Mouse (Mus musculus): ENCODE measurements around the gene Fgf14. TPM values are rescaled to one million over a fixed set of nuclear protein-coding genes. Genes with fewer than 3 reads are reported as not detected.
"Not testable (repeated sequence)": the region's sequence is repeated elsewhere in the genome, so short reads cannot be mapped to it uniquely, and the experiment has no call there.

Gene Fgf14
- total RNA-seq, 2 experiments from 2014 or later, result not detected

- no peak for DNase-seq
These were observed 202.8 kb downstream of the Fgf14 start for GRCm38 (mm10) chr14:124474066-124474667.

DNA sequence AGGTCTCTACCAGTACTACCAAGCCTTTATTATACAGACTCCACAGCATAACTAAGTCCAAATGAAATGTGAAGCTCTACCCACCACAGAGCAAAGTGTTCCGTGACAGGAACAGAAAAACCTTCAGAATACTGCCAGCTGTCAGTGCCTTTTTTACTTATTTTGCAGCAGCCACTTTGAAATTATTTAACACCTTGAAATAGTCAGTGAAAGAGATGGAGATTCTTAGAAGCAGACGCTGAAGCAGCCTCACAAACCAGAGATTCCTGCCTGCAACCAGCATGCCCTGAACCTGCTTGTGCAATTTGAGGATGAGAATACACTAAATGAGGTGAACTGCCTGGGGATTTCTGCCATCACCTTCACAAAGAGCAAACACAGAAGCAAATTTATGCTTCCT is 206.0 kb downstream of the Fgf14 start:
- no peak for DNase-seq

- no peak for DNase-seq
These were observed 221.8 kb downstream of the Fgf14 start for GRCm38 (mm10) chr14:124455120-124455519.

- no peak for DNase-seq
These were observed 230.7 kb downstream of the Fgf14 start for GRCm38 (mm10) chr14:124446096-124446840.

- no peak for DNase-seq
These were observed 232.1 kb downstream of the Fgf14 start for GRCm38 (mm10) chr14:124444831-124445230.

GRCm38 (mm10) chr14:124439298-124439697 is 237.6 kb downstream of the Fgf14 start:
- DNase-seq, result not testable (repeated sequence)

DNA sequence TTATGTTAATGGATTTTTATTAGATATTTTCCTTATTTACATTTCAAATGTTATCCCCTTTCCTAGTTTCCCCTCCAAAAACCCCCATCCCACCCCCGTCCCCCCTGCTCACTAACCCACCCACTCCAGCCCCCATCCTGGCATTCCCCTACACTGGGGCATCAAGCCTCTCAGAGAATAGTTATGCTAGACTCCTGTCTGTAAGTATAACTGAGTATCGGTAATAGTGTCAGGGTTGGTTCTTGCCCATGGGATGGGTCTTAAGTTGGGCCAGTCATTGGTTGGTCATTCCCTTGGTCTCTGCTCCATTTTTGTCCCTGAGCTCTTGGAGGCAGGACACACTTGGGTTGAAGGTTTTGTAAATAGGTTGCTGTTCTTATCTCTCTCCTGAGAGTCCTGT is 265.0 kb downstream of the Fgf14 start:
- no peak for DNase-seq

- no peak for DNase-seq
These were observed 266.0 kb downstream of the Fgf14 start for GRCm38 (mm10) chr14:124410945-124411344.

GRCm38 (mm10) chr14:124328391-124328790 is 348.5 kb downstream of the Fgf14 start:
- no peak for DNase-seq

DNA sequence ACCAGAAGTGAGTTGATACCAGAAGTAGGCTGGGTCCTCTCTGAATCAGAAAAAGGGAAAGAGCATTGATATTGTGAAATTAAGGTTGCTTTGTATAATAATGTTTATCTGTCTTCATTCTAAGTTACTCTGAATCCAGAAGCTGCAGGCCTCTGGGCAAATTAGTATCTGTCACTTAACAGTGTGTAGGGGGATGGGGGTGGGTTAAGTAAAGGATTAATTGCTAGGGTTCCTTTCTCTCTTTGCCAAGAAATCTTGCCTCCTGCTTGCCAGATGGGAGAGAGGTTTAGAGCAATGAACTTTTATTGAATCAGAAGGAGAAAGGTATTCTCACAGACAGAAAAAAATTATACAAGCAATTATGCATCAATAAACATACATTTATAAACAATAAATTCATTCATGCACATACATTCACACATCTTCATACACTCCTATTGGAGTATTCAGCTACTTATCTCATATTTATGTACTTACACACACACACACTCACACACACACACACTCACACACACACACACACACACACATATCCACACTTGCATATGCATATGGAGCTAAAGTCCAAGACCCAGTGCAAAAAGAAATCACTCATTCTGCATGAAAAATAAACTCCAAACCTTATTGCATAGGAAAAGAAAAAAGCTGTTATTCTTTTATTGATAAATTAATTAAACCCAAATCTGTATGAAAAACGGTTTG is 357.8 kb downstream of the Fgf14 start:
- DNase-seq, result no peak

DNA sequence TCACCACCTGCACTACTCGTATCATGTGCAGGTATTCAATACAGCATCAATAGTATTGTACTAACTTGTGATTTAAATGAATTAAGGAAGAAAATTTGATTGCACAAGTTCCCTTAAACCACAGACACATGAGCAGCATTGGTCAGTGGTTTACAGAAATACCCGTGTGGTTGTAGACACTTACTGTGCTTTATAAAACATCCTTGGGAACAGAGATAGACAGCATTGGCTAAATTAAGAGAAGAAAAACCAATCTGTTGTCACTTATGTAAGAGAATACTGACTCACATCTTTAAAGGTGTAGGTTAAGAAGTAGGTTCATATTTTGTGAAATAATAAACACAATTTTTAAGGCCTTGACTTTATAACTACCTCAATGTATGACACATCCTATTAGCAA is 361.4 kb downstream of the Fgf14 start:
- no peak for DNase-seq

DNA sequence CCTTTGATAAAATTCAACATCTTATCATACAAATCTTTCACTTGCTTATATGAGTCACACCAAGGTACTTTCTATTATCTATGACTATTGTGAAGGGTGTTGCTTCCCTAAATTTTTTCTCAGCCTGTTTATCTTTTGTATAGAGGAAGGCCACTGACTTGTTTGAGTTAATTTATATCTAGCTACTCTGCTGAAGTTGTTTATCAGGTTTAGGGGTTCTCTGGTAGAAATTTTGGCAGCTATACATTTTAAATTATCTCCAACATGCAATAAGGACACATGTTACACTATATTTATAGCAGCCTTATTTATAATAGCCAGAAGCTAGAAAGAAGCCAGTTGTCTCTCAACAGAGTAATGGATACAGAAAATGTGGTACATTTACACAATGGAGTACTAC is 389.9 kb downstream of the Fgf14 start:
- no peak for DNase-seq

- no peak for DNase-seq
These were observed 398.5 kb downstream of the Fgf14 start for GRCm38 (mm10) chr14:124278384-124278944.

DNA sequence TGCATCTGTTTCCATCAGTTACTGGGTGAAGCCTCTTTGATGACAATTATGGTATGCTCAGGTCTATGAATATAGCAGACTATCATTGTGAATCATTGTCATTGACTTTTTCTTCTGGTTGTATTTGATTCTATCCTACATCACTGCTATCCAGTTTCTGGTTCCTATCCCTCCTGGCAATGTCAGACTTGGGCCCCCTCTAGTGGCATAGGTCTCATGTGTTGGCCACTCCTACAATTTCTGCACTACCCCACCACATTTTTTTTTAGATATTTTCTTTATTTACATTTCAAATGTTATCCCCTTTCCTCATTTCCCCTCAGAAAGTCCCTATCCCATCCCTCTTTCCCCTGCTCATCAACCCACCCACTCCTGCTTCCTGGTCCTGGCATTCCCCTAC is 409.9 kb downstream of the Fgf14 start:
- no peak for DNase-seq

- DNase-seq, result no peak
These were observed 412.3 kb downstream of the Fgf14 start for GRCm38 (mm10) chr14:124264541-124265059.

- DNase-seq, result no peak
These were observed 413.7 kb downstream of the Fgf14 start for GRCm38 (mm10) chr14:124263199-124263598.

- no peak for DNase-seq
These were observed 429.4 kb downstream of the Fgf14 start for GRCm38 (mm10) chr14:124247517-124247916.

GRCm38 (mm10) chr14:124223445-124223844 is 453.5 kb downstream of the Fgf14 start:
- no peak for DNase-seq

DNA sequence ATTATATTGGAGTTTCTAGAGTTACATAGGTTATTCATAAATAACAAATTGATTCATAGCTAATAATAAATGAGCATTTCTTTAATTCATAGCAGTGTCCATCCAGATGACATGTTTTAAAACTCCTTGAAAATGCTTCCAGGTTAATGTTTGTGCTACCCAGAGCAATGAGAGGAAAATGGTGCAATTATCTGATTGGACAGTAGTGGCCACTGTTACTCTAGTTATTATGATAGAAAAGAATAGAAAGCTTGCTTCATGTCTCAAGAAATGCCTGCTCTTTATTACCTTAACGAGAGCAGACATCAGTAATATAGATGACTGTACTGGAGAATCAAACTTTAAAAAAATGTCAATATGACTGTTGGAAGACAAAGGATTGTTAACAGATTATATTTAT is 454.5 kb downstream of the Fgf14 start:
- no peak for DNase-seq

DNA sequence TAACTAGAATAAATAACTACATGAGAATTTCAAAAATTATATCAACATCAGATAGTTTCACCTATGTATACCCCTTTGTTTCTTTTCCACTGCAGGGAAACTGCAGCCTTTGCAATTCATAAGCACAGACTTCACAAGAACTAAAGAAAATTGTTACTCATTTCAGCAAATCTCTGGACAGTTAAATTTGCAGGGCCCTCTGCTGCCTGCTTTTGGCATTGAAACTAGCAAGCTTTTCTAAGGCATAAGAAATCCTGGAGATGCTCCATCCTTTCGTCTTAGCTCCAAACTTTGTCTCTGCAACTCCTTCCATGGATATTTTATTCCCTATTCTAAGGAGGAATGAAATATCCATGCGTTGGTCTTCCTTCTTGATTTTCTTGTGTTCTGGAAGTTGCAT is 455.9 kb downstream of the Fgf14 start:
- DNase-seq, result no peak

- DNase-seq, result no peak
These were observed 481.1 kb downstream of the Fgf14 start for GRCm38 (mm10) chr14:124195806-124196205.

GRCm38 (mm10) chr14:124195331-124195730 is 481.6 kb downstream of the Fgf14 start:
- no peak for DNase-seq

DNA sequence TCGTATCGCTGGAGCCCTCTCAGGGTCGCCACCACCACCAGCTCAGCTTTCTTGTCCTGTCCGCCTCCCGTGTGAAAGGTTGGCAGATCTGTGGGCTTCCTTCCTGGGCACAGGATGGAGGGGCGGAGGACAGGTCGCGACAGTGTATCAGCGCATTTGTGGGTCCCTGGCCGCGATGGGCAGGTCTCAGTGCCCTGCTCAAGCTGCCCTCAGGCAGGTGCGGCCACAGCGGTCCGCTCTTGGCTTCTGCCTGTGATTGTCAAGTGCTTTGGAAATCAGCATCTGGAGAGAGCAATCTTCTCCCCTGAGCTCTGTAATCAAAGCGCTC is 484.1 kb downstream of the Fgf14 start:
- no peak for DNase-seq

All from gastrocnemius, postnatal 25 days (tissue).